Mouse (Mus musculus) MEL (cell line): ENCODE results near the gene Lhfpl3. TPM values are rescaled to one million over a fixed set of nuclear protein-coding genes. Genes with fewer than 3 reads are reported as not detected.

Experiments used
- DNase-seq: peaks from one replicate; pipeline ENCODE4 v3.0.0; 2011; ENCODE audit warnings: low read depth, low spot score
- H3K27ac ChIP-seq: 2 replicates; pipeline ENCODE4 v1.5.1; 2012; ENCODE audit warnings: low read depth, mild to moderate bottlenecking, control low read depth, low read length, moderate library complexity; ENCODE audit not compliant: control insufficient read depth
- H3K27me3 ChIP-seq, 2 experiments: fragments of 150-350 bp in 1 of 2; sonication (generic) in 1 of 2; 2 replicates each; pipeline ENCODE4 v1.6.1; 2012; ENCODE audit warnings: low read length in 2 of 2, mild to moderate bottlenecking in 2 of 2, improper control_type of control experiment in 1 of 2, moderate library complexity in 1 of 2; ENCODE audit not compliant: insufficient read depth in 2 of 2, control insufficient read depth in 1 of 2
- H3K36me3 ChIP-seq, 2 experiments: 2 replicates each; pipeline ENCODE4 v1.6.1; 2012 to 2014; ENCODE audit warnings: low read length in 2 of 2, improper control_type of control experiment in 1 of 2, inconsistent platforms in 1 of 2, mild to moderate bottlenecking in 1 of 2; ENCODE audit not compliant: insufficient read depth in 2 of 2, control insufficient read depth in 1 of 2
- H3K4me1 ChIP-seq, 2 experiments: fragments of 150-350 bp in 1 of 2; sonication (generic) in 1 of 2; 2 replicates each; pipeline ENCODE4 v1.6.1; 2012; ENCODE audit warnings: low read length in 2 of 2, improper control_type of control experiment in 1 of 2, mild to moderate bottlenecking in 1 of 2; ENCODE audit not compliant: insufficient read depth in 2 of 2, control insufficient read depth in 1 of 2
- H3K4me3 ChIP-seq, 2 experiments: fragments of 150-350 bp in 1 of 2; sonication (generic) in 1 of 2; 2 replicates each; pipeline ENCODE4 v1.5.1; 2012; ENCODE audit warnings: low read depth in 2 of 2, low read length in 2 of 2, mild to moderate bottlenecking in 2 of 2, moderate library complexity in 2 of 2, control low read depth in 1 of 2, improper control_type of control experiment in 1 of 2; ENCODE audit not compliant: control insufficient read depth in 1 of 2, insufficient read depth in 1 of 2
- H3K79me2 ChIP-seq: 2 replicates; pipeline ENCODE4 v1.6.1; 2012; ENCODE audit warnings: mild to moderate bottlenecking, low read length, moderate library complexity; ENCODE audit not compliant: control insufficient read depth, poor library complexity, insufficient read depth
- H3K9ac ChIP-seq: 2 replicates; pipeline ENCODE4 v1.6.1; 2012; ENCODE audit warnings: low read depth, mild to moderate bottlenecking, control low read depth, low read length, moderate library complexity; ENCODE audit not compliant: control insufficient read depth, poor library complexity, severe bottlenecking
- H3K9me3 ChIP-seq: fragments of 150-350 bp; sonication (generic); replicated peaks from 2 replicates; pipeline ENCODE4 v1.6.1; 2012; ENCODE audit warnings: mild to moderate bottlenecking, low read length, improper control_type of control experiment, moderate library complexity; ENCODE audit not compliant: insufficient read depth
- CHD2 ChIP-seq: IDR thresholded peaks from 2 replicates; pipeline ENCODE4 v1.6.1; 2011; ENCODE audit warnings: low read length, improper control_type of control experiment
- EP300 ChIP-seq, 2 experiments: IDR thresholded peaks; 2 replicates each; pipeline ENCODE4 v1.6.1; 2011; ENCODE audit warnings: improper control_type of control experiment in 2 of 2, low read length in 2 of 2, low read depth in 1 of 2, mild to moderate bottlenecking in 1 of 2
- ETS1 ChIP-seq: IDR thresholded peaks from 2 replicates; pipeline ENCODE4 v1.6.1; 2012; ENCODE audit warnings: low read depth, mild to moderate bottlenecking, inconsistent platforms, low read length, improper control_type of control experiment, moderate library complexity
- MAFK ChIP-seq: IDR thresholded peaks from 2 replicates; pipeline ENCODE4 v1.6.1; 2011; ENCODE audit warnings: low read depth, mild to moderate bottlenecking, low read length, improper control_type of control experiment, borderline replicate concordance
- MAX ChIP-seq: IDR thresholded peaks from 2 replicates; pipeline ENCODE4 v1.6.1; 2011; ENCODE audit warnings: low read length, improper control_type of control experiment
- MXI1 ChIP-seq: IDR thresholded peaks from 2 replicates; pipeline ENCODE4 v1.6.1; 2011; ENCODE audit warnings: mild to moderate bottlenecking, low read depth, low read length, improper control_type of control experiment
- MYC ChIP-seq: IDR thresholded peaks from 2 replicates; pipeline ENCODE4 v1.6.1; 2011; ENCODE audit warnings: low read depth, mild to moderate bottlenecking, low read length, improper control_type of control experiment, moderate library complexity
- NRF1 ChIP-seq: IDR thresholded peaks from 2 replicates; pipeline ENCODE4 v1.6.1; 2014; ENCODE audit warnings: low read depth, mild to moderate bottlenecking, inconsistent platforms, low read length, improper control_type of control experiment, moderate library complexity; ENCODE audit not compliant: poor library complexity, insufficient read depth, severe bottlenecking
- POLR2A ChIP-seq, 2 experiments: IDR thresholded peaks; 2 replicates each; pipeline ENCODE4 v1.6.1; 2011 to 2012; ENCODE audit warnings: low read length in 2 of 2, mild to moderate bottlenecking in 2 of 2, control low read depth in 1 of 2, improper control_type of control experiment in 1 of 2, low read depth in 1 of 2, moderate library complexity in 1 of 2; ENCODE audit not compliant: control insufficient read depth in 1 of 2, insufficient read depth in 1 of 2, poor library complexity in 1 of 2
- RAD21 ChIP-seq: IDR thresholded peaks from 2 replicates; pipeline ENCODE4 v1.6.1; 2011; ENCODE audit warnings: mild to moderate bottlenecking, low read depth, low read length, improper control_type of control experiment
- TAL1 ChIP-seq: IDR thresholded peaks from 2 replicates; pipeline ENCODE4 v1.6.1; 2012; ENCODE audit warnings: mild to moderate bottlenecking, inconsistent platforms, low read length, moderate library complexity, mixed read lengths
- TBP ChIP-seq: IDR thresholded peaks from 2 replicates; pipeline ENCODE4 v1.8.0; 2011; ENCODE audit warnings: low read depth, low read length, improper control_type of control experiment
- UBTF ChIP-seq: IDR thresholded peaks from 2 replicates; pipeline ENCODE4 v1.6.1; 2012; ENCODE audit warnings: low read depth, mild to moderate bottlenecking, inconsistent platforms, low read length, improper control_type of control experiment, moderate library complexity, borderline replicate concordance; ENCODE audit not compliant: insufficient read depth
- USF1 ChIP-seq: IDR thresholded peaks from 2 replicates; pipeline ENCODE4 v1.6.1; 2014; ENCODE audit warnings: low read depth, mild to moderate bottlenecking, inconsistent platforms, low read length, improper control_type of control experiment, moderate library complexity
- USF2 ChIP-seq, 2 experiments: IDR thresholded peaks; 2 replicates each; pipeline ENCODE4 v1.6.1; 2011 to 2012; ENCODE audit warnings: improper control_type of control experiment in 2 of 2, low read length in 2 of 2, borderline replicate concordance in 1 of 2, inconsistent platforms in 1 of 2, low read depth in 1 of 2, mild to moderate bottlenecking in 1 of 2; ENCODE audit not compliant: insufficient read depth in 1 of 2
- ZKSCAN1 ChIP-seq: IDR thresholded peaks from 2 replicates; pipeline ENCODE4 v1.6.1; 2012; ENCODE audit warnings: low read depth, mild to moderate bottlenecking, inconsistent platforms, low read length, improper control_type of control experiment, moderate library complexity
- ZMIZ1 ChIP-seq: IDR thresholded peaks from 2 replicates; pipeline ENCODE4 v1.6.1; 2012; ENCODE audit warnings: low read depth, mild to moderate bottlenecking, inconsistent platforms, low read length, improper control_type of control experiment, moderate library complexity
- polyA plus RNA-seq, 2 experiments: library from polyadenylated mRNA; stranded (reverse) in 1 of 2; unstranded in 1 of 2; fragments of >175 nt in 1 of 2; fragments of >200 nt in 1 of 2; gene quantifications; 2 replicates each; pipeline versions ENCODE4 v1.2.1 to v1.2.4; 2012; ENCODE audit warnings: low replicate concordance in 2 of 2, low read depth in 1 of 2; ENCODE audit not compliant: insufficient read length in 2 of 2, insufficient read depth in 1 of 2, missing spikeins in 1 of 2
- total RNA-seq: library from RNA; depleted of rRNA; stranded (reverse); fragments of 300-350 nt; gene quantifications from 2 replicates; pipeline ENCODE4 v1.2.3, GENCODE M21; 2012

The Lhfpl3 gene
- total and polyA plus RNA-seq, 3 experiments, result not detected

DNA sequence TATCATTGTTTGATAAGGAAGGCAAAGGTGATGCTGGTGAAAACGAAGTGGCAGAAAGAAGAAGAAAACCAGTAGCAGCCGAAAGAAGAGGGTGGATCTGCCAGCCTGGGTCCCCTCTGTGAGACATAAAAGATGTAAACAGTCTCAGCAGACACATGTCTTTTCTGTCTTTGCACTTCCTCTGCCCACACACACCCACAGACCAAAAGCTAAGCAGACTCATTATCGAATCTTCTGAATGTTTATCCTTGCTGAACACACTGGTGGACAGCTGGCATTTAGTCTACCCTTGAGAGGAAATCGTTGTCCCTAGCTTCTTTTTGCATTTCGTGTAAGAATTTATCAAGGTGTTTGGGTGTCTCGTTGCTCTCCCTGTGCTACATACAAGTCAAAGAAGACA, 443.8 kb downstream of the Lhfpl3 start:
- Histone ChIP-seq H3K9me3 (no peaks in the 10 kb centered on the region), H3K27me3 (no peaks in the 10 kb centered on the region), H3K4me3 (no peak overlapping the region), H3K79me2 (no peaks in the 10 kb centered on the region), H3K27ac (no peak overlapping the region), H3K9ac (no peak overlapping the region), H3K4me1 (no peaks in the 10 kb centered on the region), H3K36me3 (no peaks in the 10 kb centered on the region)
- TF ChIP-seq NRF1 (no peak), TAL1 (no peak), TBP (no peak), CHD2 (no peak), ZKSCAN1 (no peak), RAD21 (no peak), USF2 (IDR thresholded peaks at IDR 0.05; ENCODE audit: borderline replicate concordance in 1 of 2, insufficient read depth in 1 of 2, low read depth in 1 of 2, low read length in 2 of 2) (no peak), POLR2A (IDR thresholded peaks at IDR 0.05; ENCODE audit: control insufficient read depth in 1 of 2, insufficient read depth in 1 of 2, low read depth in 1 of 2, low read length in 2 of 2, poor library complexity in 1 of 2) (no peak), ZMIZ1 (no peak)
- no peak for DNase-seq

- DNase-seq, result no peak
- Histone ChIP-seq H3K27ac (no peak overlapping the region), H3K79me2 (no peaks in the 10 kb centered on the region), H3K27me3 (no peaks in the 10 kb centered on the region), H3K36me3 (no peaks in the 10 kb centered on the region), H3K4me3 (no peak overlapping the region), H3K4me1 (no peaks in the 10 kb centered on the region), H3K9ac (no peak overlapping the region), H3K9me3 (no peaks in the 10 kb centered on the region)
- no peak for TF ChIP-seq EP300 (IDR thresholded peaks at IDR 0.05; ENCODE audit: low read depth in 1 of 2, low read length in 2 of 2)
- TF ChIP-seq MYC, result no peak
- no peak for TF ChIP-seq MAFK
- TF ChIP-seq MXI1, result no peak
- no peak for TF ChIP-seq ETS1
- no peak for TF ChIP-seq NRF1
- no peak for TF ChIP-seq MAX
- TF ChIP-seq UBTF, result no peak
- TF ChIP-seq USF1, result no peak
Measured at GRCm38 (mm10) chr5:23196879-23197278, 451.0 kb downstream of the Lhfpl3 start.
